Mouse (Mus musculus): Measurements from ENCODE around the gene Acox1. TPM values are rescaled to one million over a fixed set of nuclear protein-coding genes. Genes with fewer than 3 reads are reported as not detected.

The Acox1 gene
- polyA plus RNA-seq, 1 experiment from 2014 or later = 38.6 TPM

DNA sequence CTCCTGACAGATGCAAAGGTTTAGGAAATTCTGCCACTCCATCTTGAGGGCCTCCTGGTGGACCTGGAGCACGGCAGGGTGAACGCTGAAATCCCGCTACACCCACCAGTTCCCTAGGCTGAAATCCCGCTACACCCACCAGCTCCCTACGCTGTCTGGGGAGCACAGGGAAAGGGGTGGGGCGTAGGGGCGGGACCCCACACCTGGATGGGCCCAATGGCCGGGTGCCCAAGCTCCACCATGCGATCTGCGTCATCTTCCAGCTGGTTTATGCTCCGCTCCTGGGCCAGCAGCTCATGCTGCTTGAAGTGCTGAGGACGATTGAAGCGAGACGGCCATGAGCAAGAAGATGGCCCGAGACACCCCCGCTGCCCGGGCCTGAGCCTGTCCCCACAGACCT is 33.6 kb upstream of the Acox1 start:
- ATAC-seq (replicated peaks; ENCODE audit: extremely low read depth, insufficient read depth, low FRiP score) = no peak
- Histone ChIP-seq H3K4me3 (ENCODE audit: low read length) (no peak overlapping the region), H3K36me3 (ENCODE audit: control insufficient read depth, insufficient read depth) (no peaks in the 10 kb centered on the region), H3K4me2 (ENCODE audit: low read depth, low read length) (peak overlapping the region; percentile 14), H3K4me1 (ENCODE audit: control insufficient read depth, insufficient read depth, low read length) (no peaks in the 10 kb centered on the region), H3K9ac (ENCODE audit: low read length) (no peak overlapping the region), H3K27ac (ENCODE audit: low read length) (no peak overlapping the region), H3K9me3 (replicated peaks; ENCODE audit: control insufficient read depth, low read length) (no peaks in the 10 kb centered on the region), H3K27me3 (ENCODE audit: control insufficient read depth, insufficient read depth, low read length) (peaks cover 14% of the 10 kb centered on the region)
- 28% methylated on average over 17 of the region's 17 CpGs for whole genome bisulfite sequencing

DNA sequence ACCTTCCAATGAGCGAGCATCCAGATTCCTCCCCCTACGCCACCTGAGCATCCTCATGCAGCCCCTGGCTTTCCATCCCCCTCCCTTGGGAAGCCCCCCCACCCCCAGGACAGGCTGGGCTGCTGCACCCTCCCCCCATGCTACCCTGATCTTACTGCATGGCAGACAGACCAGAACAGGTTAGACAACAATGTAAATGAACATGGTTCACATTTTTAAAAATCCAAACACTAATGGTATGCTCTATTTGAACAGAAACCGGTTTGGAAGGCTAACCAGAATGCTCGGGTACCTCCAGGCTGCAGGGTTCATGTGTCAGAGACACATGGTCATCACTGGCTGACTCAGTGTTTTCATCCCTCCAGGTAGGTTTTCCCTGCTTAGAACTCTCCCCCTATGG is 29.9 kb upstream of the Acox1 start:
- ATAC-seq (replicated peaks; ENCODE audit: extremely low read depth, insufficient read depth, low FRiP score) = no peak
- H3K9me3 ChIP-seq (replicated peaks; ENCODE audit: control insufficient read depth, low read length) = no peaks in the 10 kb centered on the region
- no peak overlapping the region for H3K4me2 ChIP-seq (ENCODE audit: low read depth, low read length)
- H3K36me3 ChIP-seq (ENCODE audit: control insufficient read depth, insufficient read depth) = no peaks in the 10 kb centered on the region
- H3K4me3 ChIP-seq (ENCODE audit: low read length) = no peak overlapping the region
- 68% methylated on average over 4 of the region's 4 CpGs for WGBS
- no peak overlapping the region for H3K9ac ChIP-seq (ENCODE audit: low read length)
- peaks cover 15% of the 10 kb centered on the region for H3K27me3 ChIP-seq (ENCODE audit: control insufficient read depth, insufficient read depth, low read length)
- no peak overlapping the region for H3K27ac ChIP-seq (ENCODE audit: low read length)
- H3K4me1 ChIP-seq (ENCODE audit: control insufficient read depth, insufficient read depth, low read length) = no peaks in the 10 kb centered on the region

DNA sequence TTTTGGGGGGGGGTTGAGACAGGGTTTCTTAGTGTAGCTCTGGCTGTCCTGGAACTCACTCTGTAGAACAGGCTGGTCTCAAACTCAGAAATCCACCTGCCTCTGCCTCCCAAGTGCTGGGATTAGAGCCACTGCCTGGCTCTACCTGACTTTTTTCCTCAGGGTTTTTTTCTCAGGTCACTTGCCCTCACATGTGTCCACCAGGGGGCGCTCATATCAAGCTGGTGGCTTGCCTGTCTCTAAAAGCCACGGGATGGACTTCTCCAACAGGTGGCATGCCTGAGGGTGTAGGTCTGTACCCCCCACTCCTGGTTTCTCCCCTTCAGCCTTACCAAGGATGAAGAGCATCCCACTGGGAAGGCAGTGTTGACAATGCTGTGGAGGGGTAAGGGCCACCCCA is 27.6 kb upstream of the Acox1 start:
- H3K27ac ChIP-seq (ENCODE audit: low read length) = no peak overlapping the region
- no peaks in the 10 kb centered on the region for H3K36me3 ChIP-seq (ENCODE audit: control insufficient read depth, insufficient read depth)
- no peak overlapping the region for H3K4me2 ChIP-seq (ENCODE audit: low read depth, low read length)
- peaks cover 5% of the 10 kb centered on the region for H3K9me3 ChIP-seq (replicated peaks; ENCODE audit: control insufficient read depth, low read length)
- no peak for ATAC-seq (replicated peaks; ENCODE audit: extremely low read depth, insufficient read depth, low FRiP score)
- peaks cover 27% of the 10 kb centered on the region for H3K27me3 ChIP-seq (ENCODE audit: control insufficient read depth, insufficient read depth, low read length)
- 4% methylated on average over 2 of the region's 2 CpGs for WGBS
- no peak overlapping the region for H3K9ac ChIP-seq (ENCODE audit: low read length)
- peaks cover 9% of the 10 kb centered on the region for H3K4me1 ChIP-seq (ENCODE audit: control insufficient read depth, insufficient read depth, low read length)
- no peak overlapping the region for H3K4me3 ChIP-seq (ENCODE audit: low read length)

DNA sequence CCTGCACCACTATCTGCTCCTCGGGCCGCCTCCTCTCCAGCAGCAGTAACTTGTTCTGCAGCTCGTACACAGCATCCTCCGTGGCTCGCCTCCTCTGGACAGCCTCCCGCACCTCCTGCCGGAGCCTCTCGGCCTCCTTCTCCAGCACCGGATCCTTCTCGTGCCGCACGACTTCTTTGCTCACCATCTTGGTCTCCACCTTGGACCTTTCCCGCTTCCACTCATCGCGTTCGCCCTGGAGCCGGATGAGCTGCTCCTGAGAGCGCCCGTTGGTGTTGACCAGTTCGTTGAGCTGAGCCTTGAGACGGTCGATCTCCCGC is 23.9 kb upstream of the Acox1 start:
- no peaks in the 10 kb centered on the region for H3K36me3 ChIP-seq (ENCODE audit: control insufficient read depth, insufficient read depth)
- peaks cover 32% of the 10 kb centered on the region for H3K4me1 ChIP-seq (ENCODE audit: control insufficient read depth, insufficient read depth, low read length)
- peaks cover 7% of the 10 kb centered on the region for H3K9me3 ChIP-seq (replicated peaks; ENCODE audit: control insufficient read depth, low read length)
- H3K27ac ChIP-seq (ENCODE audit: low read length) = no peak overlapping the region
- H3K27me3 ChIP-seq (ENCODE audit: control insufficient read depth, insufficient read depth, low read length) = peaks cover 34% of the 10 kb centered on the region
- ATAC-seq (replicated peaks; ENCODE audit: extremely low read depth, insufficient read depth, low FRiP score) = no peak
- H3K4me2 ChIP-seq (ENCODE audit: low read depth, low read length) = peak overlapping the region; percentile 67
- 17% methylated on average over 23 of the region's 23 CpGs for WGBS
- H3K4me3 ChIP-seq (ENCODE audit: low read length) = peak overlapping the region; percentile 52
- H3K9ac ChIP-seq (ENCODE audit: low read length) = peak overlapping the region; percentile 61

DNA sequence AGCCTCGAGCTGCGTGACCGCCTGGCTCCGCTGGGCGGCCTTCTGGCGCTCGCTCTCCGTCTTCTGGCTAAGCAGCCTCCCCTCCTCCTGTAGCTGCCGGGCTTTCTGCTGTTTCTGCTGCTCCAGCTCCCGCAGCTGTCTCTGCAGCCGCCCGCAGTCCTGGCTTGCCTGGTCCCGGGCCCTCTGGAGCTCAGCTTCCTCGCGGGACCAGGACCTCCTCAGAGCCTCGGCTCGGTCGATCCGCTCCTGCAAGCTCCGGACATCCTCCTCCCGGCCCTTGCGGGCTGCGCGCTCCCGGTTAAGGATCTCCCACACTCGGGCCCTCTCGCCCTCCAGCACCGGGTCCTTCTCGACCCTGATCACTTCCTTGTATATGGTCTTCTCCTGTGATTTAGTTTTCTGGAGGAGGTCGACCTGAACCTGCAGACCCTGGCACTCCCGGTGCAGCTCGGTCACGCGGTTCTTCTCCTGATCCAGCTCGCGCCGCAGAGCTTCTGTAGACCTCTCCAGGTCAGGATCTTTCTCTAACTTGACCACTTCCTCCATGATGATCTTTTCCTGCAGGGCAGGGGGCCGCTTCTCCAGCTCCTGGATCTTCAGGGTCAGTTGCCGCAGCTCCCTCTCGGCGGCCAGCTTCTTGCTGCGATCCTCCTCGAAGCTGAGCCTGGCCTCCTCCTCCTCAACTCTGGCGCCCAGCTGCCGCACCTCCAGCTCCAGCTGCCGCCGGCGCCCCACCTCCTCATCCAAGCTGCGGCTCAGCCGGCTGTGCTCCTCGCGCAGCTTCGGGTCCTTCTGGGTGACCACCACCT is 23.3 kb upstream of the Acox1 start:
- ATAC-seq (replicated peaks; ENCODE audit: extremely low read depth, insufficient read depth, low FRiP score) = no peak
- Histone ChIP-seq H3K4me3 (ENCODE audit: low read length) (peak overlapping the region; percentile 52), H3K27ac (ENCODE audit: low read length) (no peak overlapping the region), H3K9ac (ENCODE audit: low read length) (peak overlapping the region; percentile 61), H3K4me2 (ENCODE audit: low read depth, low read length) (peak overlapping the region; percentile 67), H3K9me3 (replicated peaks; ENCODE audit: control insufficient read depth, low read length) (peaks cover 7% of the 10 kb centered on the region), H3K36me3 (ENCODE audit: control insufficient read depth, insufficient read depth) (no peaks in the 10 kb centered on the region), H3K4me1 (ENCODE audit: control insufficient read depth, insufficient read depth, low read length) (peaks cover 32% of the 10 kb centered on the region), H3K27me3 (ENCODE audit: control insufficient read depth, insufficient read depth, low read length) (peaks cover 34% of the 10 kb centered on the region)
- 13% methylated on average over 53 of the region's 53 CpGs for WGBS

DNA sequence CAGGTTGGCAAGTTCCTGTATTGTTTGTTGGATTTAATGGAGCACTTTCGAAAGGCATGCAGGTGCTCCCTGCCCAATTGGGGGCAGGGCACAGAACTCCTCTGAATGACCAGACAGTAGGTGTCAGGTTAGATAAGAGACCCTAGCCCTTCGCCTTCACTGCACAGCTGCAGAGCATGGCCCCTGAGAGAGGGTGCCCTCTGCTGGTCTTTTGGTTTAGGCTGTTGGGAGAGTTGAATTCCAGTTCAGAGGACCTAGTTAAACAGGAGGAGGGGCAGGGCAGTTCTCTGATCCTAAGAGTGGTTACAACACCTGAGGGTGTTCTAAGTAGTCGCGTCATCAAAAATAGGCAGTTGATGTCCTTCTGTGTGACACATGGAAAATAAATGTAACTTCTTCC is 21.0 kb upstream of the Acox1 start:
- peaks cover 7% of the 10 kb centered on the region for H3K9me3 ChIP-seq (replicated peaks; ENCODE audit: control insufficient read depth, low read length)
- H3K9ac ChIP-seq (ENCODE audit: low read length) = peak overlapping the region; percentile 45; the same call in 1 of the 2 replicates
- 0 out of 2 replicates have a peak, but pooled peaks have one; percentile 35 for ATAC-seq (replicated peaks; ENCODE audit: extremely low read depth, insufficient read depth, low FRiP score)
- H3K36me3 ChIP-seq (ENCODE audit: control insufficient read depth, insufficient read depth) = no peaks in the 10 kb centered on the region
- no peak overlapping the region for H3K4me2 ChIP-seq (ENCODE audit: low read depth, low read length)
- peaks cover 34% of the 10 kb centered on the region for H3K27me3 ChIP-seq (ENCODE audit: control insufficient read depth, insufficient read depth, low read length)
- H3K4me1 ChIP-seq (ENCODE audit: control insufficient read depth, insufficient read depth, low read length) = peaks cover 32% of the 10 kb centered on the region
- 23% methylated on average over 4 of the region's 4 CpGs for WGBS
- H3K27ac ChIP-seq (ENCODE audit: low read length) = no peak overlapping the region
- no peak overlapping the region for H3K4me3 ChIP-seq (ENCODE audit: low read length)

DNA sequence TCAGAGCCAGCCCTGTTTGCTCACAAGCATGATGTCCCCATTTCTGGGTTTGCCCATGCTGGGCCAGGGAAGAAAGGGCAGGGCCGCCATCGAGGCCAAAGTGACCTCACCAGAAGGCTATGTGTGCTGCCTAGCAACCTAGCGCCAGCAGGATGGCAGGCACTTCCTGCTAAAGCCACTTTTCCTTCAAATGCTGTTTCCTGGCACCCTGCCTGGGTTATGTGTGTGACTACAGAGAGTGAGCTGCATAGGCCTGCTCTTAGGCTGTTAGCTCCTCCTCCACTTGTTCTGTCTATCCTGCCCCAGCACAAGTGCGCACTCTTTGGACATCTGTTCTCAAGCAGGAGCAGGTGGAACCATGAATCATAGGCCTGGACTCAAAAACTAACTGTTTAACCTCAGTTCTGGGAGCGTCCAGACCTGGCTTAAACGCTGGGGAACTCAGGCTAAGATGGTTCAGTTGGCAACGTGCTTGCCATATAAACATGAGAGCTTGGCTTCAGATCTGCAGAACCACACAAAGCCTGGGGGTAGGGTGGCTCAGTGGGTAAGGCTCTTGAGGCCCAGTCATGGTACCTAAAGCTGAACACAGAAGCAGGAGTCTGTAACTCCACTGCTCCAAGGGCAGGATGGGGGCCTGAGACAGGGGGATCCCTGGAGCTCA is 20.0 kb upstream of the Acox1 start:
- peak overlapping the region; percentile 46 for H3K9ac ChIP-seq (ENCODE audit: low read length)
- H3K4me1 ChIP-seq (ENCODE audit: control insufficient read depth, insufficient read depth, low read length) = peaks cover 32% of the 10 kb centered on the region
- H3K27ac ChIP-seq (ENCODE audit: low read length) = peak overlapping the region; percentile 93
- H3K9me3 ChIP-seq (replicated peaks; ENCODE audit: control insufficient read depth, low read length) = peaks cover 7% of the 10 kb centered on the region
- H3K36me3 ChIP-seq (ENCODE audit: control insufficient read depth, insufficient read depth) = no peaks in the 10 kb centered on the region
- 33% methylated on average over 7 of the region's 7 CpGs for WGBS
- peak overlapping the region; percentile 11; the same call in 1 of the 2 replicates for H3K4me2 ChIP-seq (ENCODE audit: low read depth, low read length)
- peak; percentile 91 for ATAC-seq (replicated peaks; ENCODE audit: extremely low read depth, insufficient read depth, low FRiP score)
- H3K4me3 ChIP-seq (ENCODE audit: low read length) = no peak overlapping the region
- peaks cover 27% of the 10 kb centered on the region for H3K27me3 ChIP-seq (ENCODE audit: control insufficient read depth, insufficient read depth, low read length)

DNA sequence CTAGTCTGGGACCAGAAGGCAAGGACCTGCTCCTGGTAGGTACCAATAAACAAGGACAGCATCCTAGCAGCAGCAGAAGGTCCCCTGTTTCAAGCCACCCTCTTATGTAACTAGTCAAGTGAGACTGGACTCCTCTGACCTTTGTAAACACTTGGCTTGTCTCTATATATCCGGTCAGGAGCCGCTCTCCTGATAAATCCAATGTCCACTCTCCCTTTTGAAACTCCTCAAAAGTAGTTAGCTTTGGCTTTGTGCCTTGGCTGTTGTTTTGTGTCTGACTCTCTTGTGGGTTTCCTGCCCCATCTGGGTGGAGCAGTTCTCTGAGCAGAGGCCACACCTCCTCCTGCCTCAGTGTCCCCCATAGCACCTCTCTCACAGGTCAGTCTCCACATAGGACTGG is 19.4 kb upstream of the Acox1 start:
- 46% methylated on average over 2 of the region's 2 CpGs for WGBS
- ATAC-seq (replicated peaks; ENCODE audit: extremely low read depth, insufficient read depth, low FRiP score) = peak; percentile 25
- Histone ChIP-seq H3K36me3 (ENCODE audit: control insufficient read depth, insufficient read depth) (no peaks in the 10 kb centered on the region), H3K27me3 (ENCODE audit: control insufficient read depth, insufficient read depth, low read length) (peaks cover 21% of the 10 kb centered on the region), H3K9me3 (replicated peaks; ENCODE audit: control insufficient read depth, low read length) (peaks cover 7% of the 10 kb centered on the region), H3K4me1 (ENCODE audit: control insufficient read depth, insufficient read depth, low read length) (peaks cover 32% of the 10 kb centered on the region), H3K4me3 (ENCODE audit: low read length) (no peak overlapping the region), H3K4me2 (ENCODE audit: low read depth, low read length) (peak overlapping the region; percentile 11; the same call in 1 of the 2 replicates), H3K9ac (ENCODE audit: low read length) (peak overlapping the region; percentile 46; the same call in 1 of the 2 replicates), H3K27ac (ENCODE audit: low read length) (peak overlapping the region; percentile 93)

DNA sequence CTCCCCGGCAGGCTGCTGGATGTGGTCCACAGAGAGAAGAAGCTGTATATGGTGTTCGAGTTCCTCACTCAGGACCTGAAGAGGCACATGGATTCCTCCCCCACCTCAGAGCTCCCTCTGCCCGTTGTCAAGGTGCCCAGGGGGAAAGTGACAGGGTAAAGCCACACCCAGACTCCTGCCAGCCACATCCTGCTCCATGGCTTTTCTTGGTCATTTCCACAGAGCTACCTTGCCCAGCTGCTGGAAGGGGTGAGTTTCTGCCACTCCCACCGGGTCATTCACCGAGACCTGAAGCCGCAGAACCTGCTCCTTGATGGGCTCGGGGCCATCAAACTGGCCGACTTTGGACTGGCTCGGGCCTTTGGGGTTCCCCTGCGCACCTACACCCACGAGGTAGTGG is 17.7 kb upstream of the Acox1 start:
- Histone ChIP-seq H3K27ac (ENCODE audit: low read length) (no peak overlapping the region), H3K9me3 (replicated peaks; ENCODE audit: control insufficient read depth, low read length) (peaks cover 3% of the 10 kb centered on the region; the same call in 1 of the 2 replicates), H3K27me3 (ENCODE audit: control insufficient read depth, insufficient read depth, low read length) (peaks cover 9% of the 10 kb centered on the region), H3K9ac (ENCODE audit: low read length) (no peak overlapping the region), H3K4me1 (ENCODE audit: control insufficient read depth, insufficient read depth, low read length) (peaks cover 23% of the 10 kb centered on the region), H3K4me3 (ENCODE audit: low read length) (no peak overlapping the region), H3K4me2 (ENCODE audit: low read depth, low read length) (no peak overlapping the region), H3K36me3 (ENCODE audit: control insufficient read depth, insufficient read depth) (no peaks in the 10 kb centered on the region)
- 76% methylated on average over 11 of the region's 11 CpGs for WGBS
- no peak for ATAC-seq (replicated peaks; ENCODE audit: extremely low read depth, insufficient read depth, low FRiP score)
